Mouse (Mus musculus) gastrocnemius, adult 2 months (tissue): ENCODE data around the gene Slc17a9. TPM values are rescaled to one million over a fixed set of nuclear protein-coding genes. Genes with fewer than 3 reads are reported as not detected.

Experiments
- DNase-seq: peaks from one replicate; pipeline ENCODE4 v3.0.0; 2022
- H3K27ac ChIP-seq: fragments of 200-600 bp; 2 replicates; pipeline ENCODE4 v1.8.1; 2022; ENCODE audit warnings: mild to moderate bottlenecking
- H3K4me3 ChIP-seq: fragments of 200-600 bp; 2 replicates; pipeline ENCODE4 v1.8.1; 2022; ENCODE audit warnings: mild to moderate bottlenecking, moderate library complexity
- CTCF ChIP-seq: fragments of 200-600 bp; IDR thresholded peaks from 2 replicates; pipeline ENCODE4 v1.8.1; 2022; ENCODE audit warnings: antibody characterized with exemption, mild to moderate bottlenecking, moderate library complexity
- intact Hi-C: fragments of 180-260 bp; cut with DNase I; formaldehyde crosslinking; loops from one replicate; pipeline ENCODE4 v1.15.1; 2025
- total RNA-seq, 2 experiments: library from RNA; stranded (reverse); gene quantifications; 2 replicates each; pipeline ENCODE4 v1.2.3; 2021

Gene Slc17a9
- total RNA-seq, 2 experiments from 2014 or later: 0.33 TPM; not detected in 1

- Histone ChIP-seq H3K4me3 (no peak overlapping the region), H3K27ac (no peak overlapping the region)
- TF ChIP-seq CTCF: peak; percentile 98
- intact Hi-C loops: loop anchor here (1.0 to 10.0 kb wide), 4 partner anchors 34 to 295 kb away; partner anchors contain the start of gene Arfgap1
- DNase-seq: peak; percentile 38
Measured at GRCm38 (mm10) chr2:180779226-180780104, 54.4 kb downstream of the Slc17a9 start.

- DNase-seq: no peak
- TF ChIP-seq CTCF: no peak
- Histone ChIP-seq H3K4me3 (no peak overlapping the region), H3K27ac (no peak overlapping the region)
- intact Hi-C loops: loop anchor here (10.0 kb wide), 3 partner anchors 115 to 295 kb away; partner anchors contain the start of gene Arfgap1
Measured at GRCm38 (mm10) chr2:180780282-180780681, 55.2 kb downstream of the Slc17a9 start.

- intact Hi-C loops: loop anchor here (10.0 kb wide), 3 partner anchors 108 to 288 kb away; partner anchors contain the start of gene Arfgap1
- H3K27ac ChIP-seq: no peak overlapping the region
- peak; percentile 53 for DNase-seq
Measured at GRCm38 (mm10) chr2:180786732-180787131, 61.7 kb downstream of the Slc17a9 start.

GRCm38 (mm10) chr2:180787566-180788232, 62.6 kb downstream of the Slc17a9 start:
- DNase-seq: no peak
- intact Hi-C loops: loop anchor here (10.0 kb wide), 3 partner anchors 107 to 287 kb away; partner anchors contain the start of gene Arfgap1
- Histone ChIP-seq H3K4me3 (no peak overlapping the region), H3K27ac (peak overlapping the region; percentile 56)
- TF ChIP-seq CTCF: no peak

More at GRCm38 (mm10) chr2:180786732-180787131, 61.7 kb downstream of the Slc17a9 start:
- TF ChIP-seq CTCF: peak; percentile 79
- H3K4me3 ChIP-seq: no peak overlapping the region

GRCm38 (mm10) chr2:180788386-180788785, 63.3 kb downstream of the Slc17a9 start:
- DNase-seq: peak; percentile 58
- intact Hi-C loops: loop anchor here (10.0 kb wide), 3 partner anchors 106 to 286 kb away; partner anchors contain the start of gene Arfgap1
- TF ChIP-seq CTCF: no peak
- no peak overlapping the region for H3K4me3 ChIP-seq
- peak overlapping the region; percentile 56 for H3K27ac ChIP-seq

- intact Hi-C loops: loop anchor here (10.0 kb wide), 3 partner anchors 106 to 286 kb away; partner anchors contain the start of gene Arfgap1
- TF ChIP-seq CTCF: no peak
- no peak overlapping the region for H3K27ac ChIP-seq
- no peak for DNase-seq
- H3K4me3 ChIP-seq: no peak overlapping the region
Measured at GRCm38 (mm10) chr2:180788843-180789242, 63.8 kb downstream of the Slc17a9 start.

- intact Hi-C loops: no loop called here
- DNase-seq: no peak
- peak; percentile 83 for TF ChIP-seq CTCF
- Histone ChIP-seq H3K4me3 (no peak overlapping the region), H3K27ac (no peak overlapping the region)
Measured at GRCm38 (mm10) chr2:180791674-180792073, 66.6 kb downstream of the Slc17a9 start.

Other genes starting within 250 kb of the Slc17a9 start
- not detected for gene Ntsr1, start 225.3 kb upstream of the Slc17a9 start, total RNA-seq
- gene Mrgbp, start 144.0 kb upstream of the Slc17a9 start, total RNA-seq: 1 to 10 TPM; 4.1 to 5.2 TPM
- gene Ogfr, start 136.0 kb upstream of the Slc17a9 start, total RNA-seq: 10 to 100 TPM; 20.3 to 24.5 TPM
- gene Col9a3, start 127.5 kb upstream of the Slc17a9 start, total RNA-seq: not detected
- not detected for gene Tcfl5, start 82.6 kb upstream of the Slc17a9 start, total RNA-seq
- 10 to 100 TPM; 18.6 to 22.4 TPM for gene Dido1, start 15.3 kb upstream of the Slc17a9 start, total RNA-seq
- 10 to 100 TPM; 31.1 to 42.1 TPM for gene Gid8, start 15.1 kb upstream of the Slc17a9 start, total RNA-seq
- not detected for gene Bhlhe23, start 51.6 kb downstream of the Slc17a9 start, total RNA-seq
- 10 to 100 TPM; 41.9 to 42.1 TPM for gene Ythdf1, start 195.7 kb downstream of the Slc17a9 start, total RNA-seq
- gene Birc7, start 203.8 kb downstream of the Slc17a9 start, total RNA-seq: not detected
- gene Nkain4, start 229.4 kb downstream of the Slc17a9 start, total RNA-seq: under 1 TPM in 1 of 2 experiments, not detected in 1; 0.78 TPM
- 10 to 100 TPM; 32.5 to 38.5 TPM for gene Arfgap1, start 242.0 kb downstream of the Slc17a9 start, total RNA-seq